Mouse (Mus musculus): ENCODE measurements around the gene Nr2f1. TPM values are rescaled to one million over a fixed set of nuclear protein-coding genes. Genes with fewer than 3 reads are reported as not detected.

Gene Nr2f1
- polyA plus RNA-seq, 1 experiment from 2014 or later = 9.8 TPM

- no peaks in the 10 kb centered on the region for H3K9me3 ChIP-seq (replicated peaks; ENCODE audit: low read length)
- H3K9ac ChIP-seq (ENCODE audit: low read depth, low read length) = no peak overlapping the region
- 46% methylated on average over 5 of the region's 5 CpGs for WGBS
- peaks cover 41% of the 10 kb centered on the region for H3K27me3 ChIP-seq (ENCODE audit: insufficient read depth, low read length)
- H3K4me2 ChIP-seq (ENCODE audit: low read length) = no peak overlapping the region
- no peak overlapping the region for H3K4me3 ChIP-seq (replicated peaks; ENCODE audit: low read depth, low read length)
- no peak for TF ChIP-seq CTCF (IDR thresholded peaks at IDR 0.05; ENCODE audit: low read depth)
- DNase-seq (ENCODE audit: low spot score) = no peak
- no peak overlapping the region for H3K27ac ChIP-seq
- no peak for ATAC-seq (replicated peaks; ENCODE audit: low FRiP score, low read depth)
- H3K36me3 ChIP-seq (ENCODE audit: insufficient read depth, low read length) = no peaks in the 10 kb centered on the region
- peaks cover 10% of the 10 kb centered on the region; the same call in 1 of the 2 replicates for H3K4me1 ChIP-seq (replicated peaks; ENCODE audit: insufficient read depth, low read length)
These were observed 15.6 kb downstream of the Nr2f1 start for GRCm38 (mm10) chr13:78183986-78184385.

GRCm38 (mm10) chr13:78183004-78183403 is 16.6 kb downstream of the Nr2f1 start:
- no peak overlapping the region for H3K27ac ChIP-seq
- no peak overlapping the region for H3K4me3 ChIP-seq (replicated peaks; ENCODE audit: low read depth, low read length)
- 16% methylated on average over 5 of the region's 5 CpGs for WGBS
- no peak overlapping the region for H3K9ac ChIP-seq (ENCODE audit: low read depth, low read length)
- no peak overlapping the region for H3K4me2 ChIP-seq (ENCODE audit: low read length)
- no peak for ATAC-seq (replicated peaks; ENCODE audit: low FRiP score, low read depth)
- H3K9me3 ChIP-seq (replicated peaks; ENCODE audit: low read length) = no peaks in the 10 kb centered on the region
- H3K36me3 ChIP-seq (ENCODE audit: insufficient read depth, low read length) = no peaks in the 10 kb centered on the region
- TF ChIP-seq CTCF (IDR thresholded peaks at IDR 0.05; ENCODE audit: low read depth) = no peak
- H3K27me3 ChIP-seq (ENCODE audit: insufficient read depth, low read length) = peaks cover 45% of the 10 kb centered on the region
- H3K4me1 ChIP-seq (replicated peaks; ENCODE audit: insufficient read depth, low read length) = peaks cover 10% of the 10 kb centered on the region; the same call in 1 of the 2 replicates
- no peak for DNase-seq (ENCODE audit: low spot score)

GRCm38 (mm10) chr13:78181930-78182558 is 17.5 kb downstream of the Nr2f1 start:
- Histone ChIP-seq H3K36me3 (ENCODE audit: insufficient read depth, low read length) (no peaks in the 10 kb centered on the region), H3K27me3 (ENCODE audit: insufficient read depth, low read length) (peaks cover 48% of the 10 kb centered on the region)
- ATAC-seq (replicated peaks; ENCODE audit: low FRiP score, low read depth) = no peak

GRCm38 (mm10) chr13:78181071-78181929 is 18.3 kb downstream of the Nr2f1 start:
- peaks cover 52% of the 10 kb centered on the region for H3K27me3 ChIP-seq (ENCODE audit: insufficient read depth, low read length)
- TF ChIP-seq CTCF (IDR thresholded peaks at IDR 0.05; ENCODE audit: low read depth) = no peak

More at GRCm38 (mm10) chr13:78181930-78182558, 17.5 kb downstream of the Nr2f1 start:
- Histone ChIP-seq H3K9me3 (replicated peaks; ENCODE audit: low read length) (no peaks in the 10 kb centered on the region), H3K9ac (ENCODE audit: low read depth, low read length) (no peak overlapping the region), H3K4me1 (replicated peaks; ENCODE audit: insufficient read depth, low read length) (peaks cover 10% of the 10 kb centered on the region; the same call in 1 of the 2 replicates), H3K27ac (no peak overlapping the region), H3K4me3 (replicated peaks; ENCODE audit: low read depth, low read length) (peak overlapping the region; percentile 20; the same call in 1 of the 2 replicates), H3K4me2 (ENCODE audit: low read length) (peak overlapping the region; percentile 50)
- DNase-seq (ENCODE audit: low spot score) = no peak
- no peak for TF ChIP-seq CTCF (IDR thresholded peaks at IDR 0.05; ENCODE audit: low read depth)
- 7% methylated on average over 14 of the region's 14 CpGs for WGBS

GRCm38 (mm10) chr13:78180261-78180660 is 19.3 kb downstream of the Nr2f1 start:
- Histone ChIP-seq H3K27me3 (ENCODE audit: insufficient read depth, low read length) (peaks cover 56% of the 10 kb centered on the region), H3K4me3 (replicated peaks; ENCODE audit: low read depth, low read length) (no peak overlapping the region), H3K9me3 (replicated peaks; ENCODE audit: low read length) (no peaks in the 10 kb centered on the region), H3K9ac (ENCODE audit: low read depth, low read length) (no peak overlapping the region), H3K4me2 (ENCODE audit: low read length) (no peak overlapping the region), H3K27ac (no peak overlapping the region), H3K4me1 (replicated peaks; ENCODE audit: insufficient read depth, low read length) (peaks cover 10% of the 10 kb centered on the region; the same call in 1 of the 2 replicates), H3K36me3 (ENCODE audit: insufficient read depth, low read length) (no peaks in the 10 kb centered on the region)
- no peak for TF ChIP-seq CTCF (IDR thresholded peaks at IDR 0.05; ENCODE audit: low read depth)
- ATAC-seq (replicated peaks; ENCODE audit: low FRiP score, low read depth) (no peak), DNase-seq (ENCODE audit: low spot score) (no peak)
- 63% methylated on average over 3 of the region's 3 CpGs for WGBS

More at GRCm38 (mm10) chr13:78181071-78181929, 18.3 kb downstream of the Nr2f1 start:
- DNase-seq (ENCODE audit: low spot score) (no peak), ATAC-seq (replicated peaks; ENCODE audit: low FRiP score, low read depth) (no peak)
- Histone ChIP-seq H3K4me2 (ENCODE audit: low read length) (peak overlapping the region; percentile 50), H3K27ac (no peak overlapping the region), H3K4me1 (replicated peaks; ENCODE audit: insufficient read depth, low read length) (peaks cover 10% of the 10 kb centered on the region; the same call in 1 of the 2 replicates), H3K36me3 (ENCODE audit: insufficient read depth, low read length) (no peaks in the 10 kb centered on the region), H3K4me3 (replicated peaks; ENCODE audit: low read depth, low read length) (peak overlapping the region; percentile 20), H3K9me3 (replicated peaks; ENCODE audit: low read length) (no peaks in the 10 kb centered on the region), H3K9ac (ENCODE audit: low read depth, low read length) (no peak overlapping the region)
- under 1% methylated on average over 44 of the region's 44 CpGs for WGBS
